ENCODE assay signal across 10 mouse cellular contexts in genomic region chr19:44198964-44199363, GRCm38 (mm10). TPM values are rescaled to one million over a fixed set of nuclear protein-coding genes. Genes with fewer than 3 reads are reported as not detected.
DNase-seq lines count a peak whose midpoint lies in the region; ATAC-seq and TF ChIP-seq lines count a peak whose summit lies in the region.
"Had no signal": no experiment of that assay in that cellular context is flagged by ENCODE, and none has a peak within 500 bp of the region (broad histone marks: within the 10 kb centered on the region; RNA-seq: fewer than 3 reads in every experiment).

No protein-coding gene starts in this region.

- intact Hi-C loops in gastrocnemius, postnatal 36 days (cut with DNase I), result no loop called here

- WGBS in forebrain, postnatal 0 days, result 79% methylated on average over 2 of the region's 2 CpGs
- 73% methylated on average over 2 of the region's 2 CpGs for WGBS in forebrain, embryonic 15.5 days
- WGBS in midbrain, postnatal 0 days, result 83% methylated on average over 2 of the region's 2 CpGs
- WGBS in midbrain, embryonic 11.5 days, result 85% methylated on average over 2 of the region's 2 CpGs

- no peak for ATAC-seq in forebrain, postnatal 0 days
- no peak for ATAC-seq in forebrain, embryonic 15.5 days (replicated peaks)
- ATAC-seq in midbrain, postnatal 0 days (ENCODE audit: low FRiP score), result no peak
- no peak for ATAC-seq in midbrain, embryonic 11.5 days (ENCODE audit: low FRiP score)

- no peaks in the 10 kb centered on the region for H3K27me3 ChIP-seq in forebrain, postnatal 0 days (ENCODE audit: insufficient read depth, low read length)
- no peaks in the 10 kb centered on the region for H3K27me3 ChIP-seq in forebrain, embryonic 15.5 days
- no peaks in the 10 kb centered on the region for H3K27me3 ChIP-seq in midbrain, postnatal 0 days (ENCODE audit: insufficient read depth, low read length)
- H3K27me3 ChIP-seq in midbrain, embryonic 11.5 days (ENCODE audit: control insufficient read depth, insufficient read depth, low read length), result no peaks in the 10 kb centered on the region

- no peak overlapping the region for H3K9ac ChIP-seq in forebrain, postnatal 0 days
- no peak overlapping the region for H3K9ac ChIP-seq in forebrain, embryonic 15.5 days (replicated peaks)
- H3K9ac ChIP-seq in midbrain, postnatal 0 days (replicated peaks; ENCODE audit: low read length, poor library complexity, severe bottlenecking), result no peak overlapping the region
- no peak overlapping the region for H3K9ac ChIP-seq in midbrain, embryonic 11.5 days (ENCODE audit: low read length)

- no peaks in the 10 kb centered on the region for H3K36me3 ChIP-seq in forebrain, postnatal 0 days (ENCODE audit: insufficient read depth)
- no peaks in the 10 kb centered on the region for H3K36me3 ChIP-seq in forebrain, embryonic 15.5 days
- H3K36me3 ChIP-seq in midbrain, postnatal 0 days (ENCODE audit: insufficient read depth, low read length), result no peaks in the 10 kb centered on the region
- no peaks in the 10 kb centered on the region for H3K36me3 ChIP-seq in midbrain, embryonic 11.5 days (ENCODE audit: control insufficient read depth, insufficient read depth, low read length)

- no peaks in the 10 kb centered on the region for H3K4me1 ChIP-seq in forebrain, postnatal 0 days (ENCODE audit: insufficient read depth)
- no peaks in the 10 kb centered on the region for H3K4me1 ChIP-seq in forebrain, embryonic 15.5 days
- H3K4me1 ChIP-seq in midbrain, postnatal 0 days (ENCODE audit: insufficient read depth, low read length), result no peaks in the 10 kb centered on the region
- no peaks in the 10 kb centered on the region for H3K4me1 ChIP-seq in midbrain, embryonic 11.5 days (ENCODE audit: control insufficient read depth, insufficient read depth, low read length)

- no peaks in the 10 kb centered on the region for H3K9me3 ChIP-seq in forebrain, postnatal 0 days (ENCODE audit: low read length)
- no peaks in the 10 kb centered on the region for H3K9me3 ChIP-seq in forebrain, embryonic 15.5 days
- no peaks in the 10 kb centered on the region for H3K9me3 ChIP-seq in midbrain, postnatal 0 days (ENCODE audit: low read length)
- H3K9me3 ChIP-seq in midbrain, embryonic 11.5 days (ENCODE audit: control insufficient read depth, low read length), result no peaks in the 10 kb centered on the region

- TF ChIP-seq CTCF in forebrain, postnatal 0 days (IDR thresholded peaks at IDR 0.05; ENCODE audit: low read depth), result 0 out of 2 replicates have a peak, but pooled peaks have one; percentile 37
- peak; percentile 52 for TF ChIP-seq CTCF in midbrain, postnatal 0 days (IDR thresholded peaks at IDR 0.05)

- no peak overlapping the region for H3K4me2 ChIP-seq in forebrain, postnatal 0 days (ENCODE audit: low read depth)
- H3K4me2 ChIP-seq in forebrain, embryonic 15.5 days (replicated peaks), result no peak overlapping the region
- H3K4me2 ChIP-seq in midbrain, postnatal 0 days (ENCODE audit: low read depth, low read length, poor library complexity, severe bottlenecking), result no peak overlapping the region
- H3K4me2 ChIP-seq in midbrain, embryonic 11.5 days, result no peak overlapping the region

- H3K4me3 ChIP-seq in forebrain, postnatal 0 days (ENCODE audit: low read depth, low read length), result no peak overlapping the region
- no peak overlapping the region for H3K4me3 ChIP-seq in forebrain, embryonic 15.5 days
- no peak overlapping the region for H3K4me3 ChIP-seq in midbrain, postnatal 0 days (ENCODE audit: low read depth, low read length)
- H3K4me3 ChIP-seq in midbrain, embryonic 11.5 days (ENCODE audit: low read depth, low read length), result no peak overlapping the region

- peak; percentile 9 for DNase-seq in forebrain, postnatal 0 days
- no peak for DNase-seq in midbrain, postnatal 0 days (ENCODE audit: low spot score)
- DNase-seq in midbrain, embryonic 11.5 days (ENCODE audit: low spot score, missing footprints), result no peak
- DNase-seq in brain, adult 2 months (ENCODE audit: low read depth, low spot score), result peak; percentile 16
- DNase-seq in thymus, postnatal 14 days, result peak; percentile 50
- DNase-seq in gastrocnemius, postnatal 36 days, result no peak
- DNase-seq in neural tube, embryonic 10.5 days (ENCODE audit: extremely low spot score, low spot score), result no peak

- H3K27ac ChIP-seq in forebrain, postnatal 0 days (ENCODE audit: low read depth, low read length), result no peak overlapping the region
- no peak overlapping the region for H3K27ac ChIP-seq in forebrain, embryonic 15.5 days (replicated peaks)
- H3K27ac ChIP-seq in midbrain, postnatal 0 days (ENCODE audit: low read depth, low read length), result no peak overlapping the region
- no peak overlapping the region for H3K27ac ChIP-seq in midbrain, embryonic 11.5 days (ENCODE audit: low read depth, low read length)

RNA-seq across cellular contexts. Expression of gene Scd3, which starts 4.1 kb away (rescaled TPM):
- total RNA-seq in forebrain, postnatal 0 days (2014; rRNA removed), result 3.1 and 4.0 TPM in 2 replicates
- 2.7 and 4.5 TPM in 2 replicates for polyA plus RNA-seq in forebrain, postnatal 0 days (2015; fragmentation: Nextera tagmentation; extraction: Ambion mirVana)
- polyA plus RNA-seq in forebrain, embryonic 15.5 days (2015; fragmentation: Nextera tagmentation; extraction: Ambion mirVana), result 1.5 and 1.9 TPM in 2 replicates
- 2.7 and 3.9 TPM in 2 replicates for total RNA-seq in midbrain, postnatal 0 days (2014; rRNA removed)
- 5.9 and 6.0 TPM in 2 replicates for polyA plus RNA-seq in midbrain, postnatal 0 days (2015; fragmentation: Nextera tagmentation; extraction: Ambion mirVana)
- polyA plus RNA-seq in midbrain, embryonic 11.5 days (2014; fragmentation: Nextera tagmentation; extraction: Ambion mirVana), result 0.22 TPM in 1 of 2 replicates, not detected in the other
- total RNA-seq in gastrocnemius, postnatal 36 days (2021), result not detected

RNA-seq across cellular contexts. Expression of gene Pkd2l1, which starts 6.7 kb away (rescaled TPM):
- 0.14 TPM in 1 of 2 replicates, not detected in the other for total RNA-seq in forebrain, postnatal 0 days (2014; rRNA removed)
- 0.05 and 0.06 TPM in 2 replicates for polyA plus RNA-seq in forebrain, postnatal 0 days (2015; fragmentation: Nextera tagmentation; extraction: Ambion mirVana)
- 0.06 and 0.13 TPM in 2 replicates for polyA plus RNA-seq in forebrain, embryonic 15.5 days (2015; fragmentation: Nextera tagmentation; extraction: Ambion mirVana)
- total RNA-seq in midbrain, postnatal 0 days (2014; rRNA removed), result 0.27 TPM in 1 of 2 replicates, not detected in the other
- 0.06 and 0.07 TPM in 2 replicates for polyA plus RNA-seq in midbrain, postnatal 0 days (2015; fragmentation: Nextera tagmentation; extraction: Ambion mirVana)
- polyA plus RNA-seq in midbrain, embryonic 11.5 days (2014; fragmentation: Nextera tagmentation; extraction: Ambion mirVana), result 0.08 and 0.14 TPM in 2 replicates
- not detected for total RNA-seq in gastrocnemius, postnatal 36 days (2021)
- polyA plus RNA-seq: heart, embryonic 16.5 days; lung, embryonic 16.5 days had no signal

RNA-seq across cellular contexts. Expression of gene Bloc1s2, which starts 52.7 kb away (rescaled TPM):
- 65.5 and 74.3 TPM in 2 replicates for total RNA-seq in forebrain, postnatal 0 days (2014; rRNA removed)
- polyA plus RNA-seq in forebrain, postnatal 0 days (2015; fragmentation: Nextera tagmentation; extraction: Ambion mirVana), result 205 and 223 TPM in 2 replicates
- polyA plus RNA-seq in forebrain, embryonic 15.5 days (2015; fragmentation: Nextera tagmentation; extraction: Ambion mirVana), result 145 and 149 TPM in 2 replicates
- total RNA-seq in midbrain, postnatal 0 days (2014; rRNA removed), result 40.4 and 56.7 TPM in 2 replicates
- polyA plus RNA-seq in midbrain, postnatal 0 days (2015; fragmentation: Nextera tagmentation; extraction: Ambion mirVana), result 200 and 201 TPM in 2 replicates
- polyA plus RNA-seq in midbrain, embryonic 11.5 days (2014; fragmentation: Nextera tagmentation; extraction: Ambion mirVana), result 113 and 128 TPM in 2 replicates
- 10 to 100 TPM; 11.5 to 12.3 TPM for total RNA-seq in gastrocnemius, postnatal 36 days (2021)

Comparison
In these comparisons a context has a peak if more than half of its experiments do, and no peak if none do; other contexts are left out.
1. DNase-seq: peak in forebrain, postnatal 0 days (single experiment), brain, adult 2 months (single experiment) and thymus, postnatal 14 days (single experiment); none in midbrain, postnatal 0 days (single experiment), midbrain, embryonic 11.5 days (single experiment), gastrocnemius, postnatal 36 days (0 of 2) and neural tube, embryonic 10.5 days (single experiment).